Mouse (Mus musculus): ENCODE data around the gene Cep112.

Cep112 gene

DNA sequence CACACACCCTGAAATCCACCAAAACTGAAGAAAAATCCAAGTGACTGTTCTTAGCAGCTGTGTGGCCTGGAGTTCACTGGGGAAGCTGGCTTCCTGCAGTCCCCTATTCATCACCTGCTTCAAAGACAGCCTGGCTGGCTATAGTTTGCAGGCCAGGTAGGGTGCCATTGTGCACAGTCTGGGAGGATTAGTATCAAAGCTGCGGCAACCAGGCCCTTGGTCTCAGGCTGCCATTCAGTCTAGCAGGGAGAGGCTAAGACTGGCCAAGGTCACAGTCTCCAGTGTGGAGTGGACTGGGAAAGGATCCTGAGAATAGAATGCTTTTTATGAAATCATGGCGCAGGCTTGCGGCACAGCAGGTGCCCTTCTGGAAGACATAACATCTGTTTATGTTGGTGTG, 180.3 kb downstream of the Cep112 start:
- no peak for DNase-seq (ENCODE audit: low read depth)

DNA sequence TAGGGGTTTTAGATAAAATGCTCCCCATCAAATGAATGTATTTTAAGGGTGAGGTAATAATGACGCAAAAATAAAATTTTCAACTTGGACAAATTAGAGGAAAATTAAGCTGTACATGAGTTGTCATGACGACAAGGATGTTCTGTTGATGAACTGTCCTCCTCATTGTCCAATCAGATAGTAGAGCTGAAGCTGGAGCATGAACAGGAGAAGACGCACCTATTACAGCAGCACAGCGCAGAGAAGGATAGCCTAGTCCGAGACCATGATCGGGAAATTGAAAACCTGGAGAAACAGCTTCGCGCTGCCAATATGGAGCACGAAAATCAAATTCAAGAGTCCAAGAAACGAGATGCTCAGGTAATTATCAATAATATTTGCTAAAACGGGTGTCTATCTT, 181.0 kb downstream of the Cep112 start:
- no peak for DNase-seq (ENCODE audit: low read depth)

DNA sequence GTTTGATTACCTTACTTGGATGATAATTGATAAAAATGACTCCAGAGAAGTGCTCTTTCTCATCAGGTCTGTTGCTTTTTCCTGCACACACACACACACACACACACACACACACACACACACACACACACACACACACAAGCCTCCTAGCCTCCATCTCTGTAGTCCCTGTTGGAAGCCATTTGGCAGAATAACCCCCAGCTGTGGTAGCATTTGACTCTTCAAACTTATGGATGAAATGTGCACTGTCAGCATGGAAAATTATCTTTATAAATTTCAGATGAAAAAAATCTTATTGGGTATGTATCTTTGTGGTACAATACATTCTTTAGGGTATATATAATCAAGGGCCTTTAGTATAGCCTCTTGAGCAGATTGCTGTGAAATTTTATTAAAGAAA, 181.8 kb downstream of the Cep112 start:
- no peak for DNase-seq (ENCODE audit: low read depth)

DNA sequence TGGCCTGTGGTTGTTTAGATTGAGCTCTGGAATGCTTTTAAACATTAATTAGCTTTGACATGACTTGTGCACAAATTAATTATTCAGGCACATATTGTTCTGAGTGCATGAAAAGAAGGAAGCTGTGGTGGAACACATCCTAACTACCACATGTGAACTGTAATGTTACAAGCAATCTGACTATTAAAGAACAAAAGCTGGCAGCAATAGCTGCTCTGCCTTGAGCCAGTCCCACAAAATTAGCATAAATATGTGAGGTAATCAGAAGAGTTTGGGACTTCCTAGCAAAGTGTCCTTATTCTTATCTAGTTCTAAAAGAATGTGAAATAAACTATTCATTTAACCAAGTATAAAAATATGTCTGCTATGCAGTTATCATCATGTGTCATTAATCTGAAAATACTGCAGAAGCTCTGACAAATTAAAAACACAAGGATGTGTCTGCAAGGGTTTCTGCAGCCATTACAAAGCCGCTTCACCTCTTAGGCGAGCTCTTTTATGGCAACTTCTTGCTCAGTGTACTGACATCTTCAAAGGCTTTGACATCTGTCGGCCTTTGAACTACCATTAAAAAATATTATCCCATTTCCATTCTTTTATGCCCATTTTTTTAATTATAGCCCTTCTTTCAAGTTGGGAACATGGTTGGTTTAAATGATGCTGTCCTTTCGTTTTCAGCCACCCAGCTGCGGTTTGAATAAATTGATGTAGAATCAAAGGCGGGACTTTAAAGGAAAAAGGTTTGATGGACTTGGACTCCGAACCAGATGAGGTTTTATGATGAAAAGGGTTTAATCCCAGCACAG, 195.8 kb downstream of the Cep112 start:
- DNase-seq (ENCODE audit: low read depth): no peak

DNA sequence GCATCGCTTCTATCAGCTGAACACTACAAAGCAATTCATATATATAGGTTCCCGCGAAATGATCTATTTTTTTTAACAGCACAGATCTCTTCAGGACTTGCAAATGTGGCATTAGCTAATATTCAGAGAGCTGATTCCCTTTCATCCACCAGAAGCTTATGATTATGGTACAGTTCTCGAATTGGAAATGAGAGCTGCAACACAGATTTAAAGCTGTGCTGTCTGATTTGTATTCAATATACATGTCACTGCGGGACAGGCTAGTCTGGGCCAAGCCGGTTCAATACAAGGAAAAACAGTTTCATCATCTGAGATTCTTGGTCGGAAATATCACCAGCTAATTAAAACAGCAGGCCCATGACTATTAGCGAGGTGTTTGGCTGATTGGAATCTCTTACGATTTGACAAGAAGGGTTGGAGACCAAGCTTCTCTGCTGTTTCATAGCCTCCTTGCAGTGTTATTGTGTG, 196.5 kb downstream of the Cep112 start:
- DNase-seq (ENCODE audit: low read depth): no peak

DNA sequence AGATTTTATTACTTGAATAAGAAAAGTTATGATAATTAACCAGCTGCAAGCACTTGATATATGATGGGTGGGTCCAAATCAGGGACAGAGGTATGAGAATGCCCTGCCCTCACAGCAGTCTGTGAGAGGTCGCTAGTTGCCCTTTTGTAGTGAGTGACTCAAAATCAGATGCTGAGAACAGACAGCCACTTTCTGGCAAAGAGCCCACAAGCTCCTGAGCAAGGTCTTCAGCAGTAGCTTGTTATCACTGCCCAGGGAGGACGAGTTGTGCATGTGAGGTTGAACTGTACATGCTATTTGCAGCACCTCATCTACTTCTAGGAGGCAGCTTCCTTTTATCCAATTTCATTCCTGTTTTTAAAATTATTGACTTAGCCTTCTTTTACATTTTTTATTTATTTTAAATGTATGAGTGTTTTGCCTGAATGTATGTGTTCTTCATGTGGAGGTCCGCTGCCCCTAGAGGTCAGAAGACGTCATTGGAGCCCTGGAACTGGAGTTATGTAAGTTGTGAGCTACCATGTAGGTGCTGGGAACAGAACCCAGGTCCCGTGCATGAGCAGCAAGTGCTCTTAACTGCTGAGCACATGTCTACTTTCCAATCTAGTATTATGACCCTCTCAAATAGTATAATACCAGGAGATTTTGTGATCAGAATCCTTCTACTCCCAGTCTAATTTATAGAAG, 200.7 kb downstream of the Cep112 start:
- no peak for DNase-seq (ENCODE audit: low read depth)

DNA sequence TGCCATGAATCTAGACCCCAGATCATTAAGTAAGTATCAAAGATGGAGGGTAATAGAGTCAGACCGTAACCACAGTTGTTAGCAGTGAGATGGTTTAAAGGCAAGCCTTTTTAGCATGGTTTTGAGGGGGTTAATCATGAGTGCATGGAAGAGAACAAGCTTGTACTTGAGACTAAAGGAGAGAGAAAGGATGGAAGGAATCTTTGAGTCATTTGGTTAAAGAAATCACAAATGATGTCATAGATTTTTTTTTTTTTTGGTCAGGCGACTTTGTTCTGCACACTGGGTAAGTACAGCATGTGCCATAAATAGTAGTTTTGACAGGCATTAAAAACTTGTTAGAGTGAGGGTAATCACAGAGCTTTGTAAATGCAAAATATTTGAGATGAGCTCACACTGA, 212.8 kb downstream of the Cep112 start:
- no peak for DNase-seq (ENCODE audit: low read depth)

DNA sequence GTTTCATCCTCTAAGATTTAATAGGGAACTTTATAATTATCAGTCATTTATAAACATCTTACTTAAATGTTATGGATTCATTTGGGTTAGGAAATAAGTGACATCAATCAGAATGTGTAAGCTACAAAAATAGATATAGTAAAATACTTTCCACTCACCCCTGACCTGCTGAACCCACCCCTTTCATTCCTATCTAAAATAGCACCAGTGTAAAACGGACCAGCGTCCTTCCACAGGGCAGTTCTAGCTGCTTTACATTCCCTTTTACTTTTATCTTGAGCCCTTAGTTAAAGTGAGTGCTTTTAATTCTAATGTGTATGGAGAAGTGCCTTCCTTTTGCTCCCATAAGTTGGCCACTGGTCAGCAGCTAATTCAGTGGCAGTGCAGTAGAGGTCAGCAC, 230.6 kb downstream of the Cep112 start:
- no peak for DNase-seq (ENCODE audit: low read depth)

DNA sequence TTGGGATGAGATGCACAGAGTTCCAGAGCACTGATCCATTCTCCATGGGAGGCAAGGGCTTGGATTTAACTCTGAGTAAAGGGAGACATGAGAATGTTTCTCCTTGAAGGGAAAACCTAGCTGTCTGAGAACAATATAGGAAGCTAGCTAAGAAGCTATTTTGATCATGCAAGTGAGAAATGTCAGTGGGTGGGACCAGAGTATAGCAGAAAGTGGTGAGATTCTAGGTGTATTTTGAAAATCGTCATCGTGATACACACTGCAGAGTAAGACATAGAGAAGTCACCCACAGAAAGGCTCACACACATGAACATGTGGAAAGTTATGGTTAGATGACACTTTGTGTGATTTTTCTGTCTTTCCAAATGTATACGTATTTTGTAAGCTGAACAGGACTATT, 257.0 kb downstream of the Cep112 start:
- DNase-seq (ENCODE audit: low read depth): no peak

DNA sequence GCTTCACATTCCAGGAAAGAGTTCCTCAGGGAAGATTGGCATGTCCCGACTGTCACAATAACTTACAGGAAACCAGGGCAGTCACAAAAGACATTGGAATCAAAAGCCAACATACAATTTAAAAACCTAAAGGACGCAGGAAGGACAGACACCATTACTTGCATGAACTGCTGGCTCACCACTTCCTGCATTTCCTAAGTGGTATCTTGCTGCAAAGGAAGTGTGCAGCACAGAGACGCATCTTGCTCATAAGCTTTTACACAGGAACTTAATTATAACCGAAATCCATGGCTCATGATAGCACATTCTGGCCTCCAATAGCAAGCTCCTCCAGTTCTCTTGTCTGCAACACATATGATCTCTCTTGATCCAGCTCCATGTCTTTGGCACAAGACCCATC, 271.6 kb downstream of the Cep112 start:
- DNase-seq (ENCODE audit: low read depth): no peak

DNA sequence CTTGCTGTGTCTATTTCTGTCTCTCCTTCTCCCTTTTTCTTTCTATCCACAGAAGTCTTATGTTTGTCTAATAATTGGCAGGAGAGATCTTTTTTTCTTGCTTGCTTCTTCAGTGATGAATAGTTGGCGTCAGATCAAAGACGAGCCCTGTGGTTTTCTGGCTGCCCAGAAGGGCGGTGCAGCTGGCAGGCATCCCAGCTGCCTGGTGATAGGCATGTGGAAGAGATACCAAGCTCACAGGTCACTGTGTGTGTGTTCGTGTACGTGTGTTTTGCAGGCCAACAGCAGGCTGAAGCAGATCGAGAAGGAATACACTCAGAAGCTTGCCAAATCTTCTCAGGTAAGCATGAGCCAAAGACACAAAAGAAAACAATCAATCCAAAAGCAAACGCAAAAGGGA, 327.3 kb downstream of the Cep112 start:
- DNase-seq (ENCODE audit: low read depth): no peak

DNA sequence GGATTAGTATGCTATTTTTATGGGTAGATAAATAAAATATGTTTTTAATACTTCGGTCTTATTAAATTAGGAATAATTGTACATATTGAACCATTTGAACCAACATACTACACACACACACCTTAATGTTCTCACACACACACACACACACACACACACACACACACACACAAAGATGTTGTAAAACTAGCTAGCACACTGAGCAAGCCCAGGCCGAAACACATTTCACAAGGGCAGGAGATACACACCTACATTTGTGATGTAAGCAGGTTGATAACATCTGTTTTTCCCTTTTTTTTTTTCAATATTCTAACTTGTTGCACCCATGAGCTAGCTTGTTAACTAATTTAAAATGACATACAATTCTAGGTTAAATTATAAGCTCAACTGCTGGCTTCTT, 327.8 kb downstream of the Cep112 start:
- no peak for DNase-seq (ENCODE audit: low read depth)

DNA sequence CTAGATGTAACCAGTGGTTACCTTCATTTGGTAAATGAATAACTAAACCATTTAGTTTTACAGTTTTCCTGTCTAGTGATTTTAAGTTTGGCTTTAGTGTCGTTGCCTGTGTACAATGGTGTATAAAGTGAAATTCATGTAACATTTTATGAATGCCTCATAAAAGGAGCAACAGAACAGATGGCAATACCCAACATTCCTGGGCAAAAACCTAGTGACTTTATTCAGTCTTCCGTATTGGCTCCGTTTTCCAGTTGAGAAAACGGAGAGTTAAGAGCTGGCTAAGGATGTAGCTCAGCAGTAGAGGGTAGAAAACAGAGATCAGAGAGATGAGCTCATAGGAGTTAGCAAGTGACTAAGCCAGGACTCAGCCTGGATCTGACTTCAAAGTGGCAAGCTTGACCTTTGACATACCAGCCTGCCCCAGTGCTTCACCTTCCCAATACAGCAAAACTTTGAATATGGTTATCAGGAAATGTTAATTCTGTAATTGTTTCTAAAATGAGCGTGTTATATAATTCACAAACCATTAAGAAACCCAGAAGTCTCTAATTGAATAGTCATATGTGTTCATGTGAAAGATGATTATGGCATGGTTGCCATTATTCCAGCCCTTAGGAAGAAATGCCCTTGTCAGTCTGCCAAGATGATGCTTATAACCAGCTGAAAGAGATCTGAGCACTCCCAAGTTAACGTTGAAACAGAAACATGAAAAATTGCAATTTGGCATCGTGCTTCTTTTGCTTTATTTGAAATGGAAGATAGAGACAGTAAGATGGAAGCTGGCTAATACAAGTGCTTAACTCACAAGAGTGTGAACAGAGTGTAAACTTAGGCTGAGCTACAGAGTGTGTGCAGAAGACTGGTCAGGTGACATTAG, 328.6 kb downstream of the Cep112 start:
- no peak for DNase-seq (ENCODE audit: low read depth)

DNA sequence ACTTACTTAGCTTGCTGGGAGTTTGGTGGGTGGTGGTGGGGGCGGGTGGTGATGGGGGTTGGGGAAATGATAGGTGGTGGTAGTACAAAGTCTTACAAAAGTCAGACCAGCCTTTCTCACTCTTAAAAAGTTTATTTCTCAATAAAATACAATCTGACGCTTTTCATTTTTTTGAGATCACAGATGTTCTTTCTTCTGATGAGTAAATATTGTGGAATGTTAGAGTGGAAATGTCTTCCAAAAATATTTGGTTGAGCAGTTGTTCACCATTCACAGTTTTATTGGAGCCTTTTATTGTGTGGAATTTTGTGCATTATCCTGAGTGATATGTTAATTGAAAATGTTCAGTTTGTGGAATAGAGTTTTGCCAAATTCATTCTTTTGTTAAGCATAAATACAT, 332.2 kb downstream of the Cep112 start:
- DNase-seq (ENCODE audit: low read depth): no peak

DNA sequence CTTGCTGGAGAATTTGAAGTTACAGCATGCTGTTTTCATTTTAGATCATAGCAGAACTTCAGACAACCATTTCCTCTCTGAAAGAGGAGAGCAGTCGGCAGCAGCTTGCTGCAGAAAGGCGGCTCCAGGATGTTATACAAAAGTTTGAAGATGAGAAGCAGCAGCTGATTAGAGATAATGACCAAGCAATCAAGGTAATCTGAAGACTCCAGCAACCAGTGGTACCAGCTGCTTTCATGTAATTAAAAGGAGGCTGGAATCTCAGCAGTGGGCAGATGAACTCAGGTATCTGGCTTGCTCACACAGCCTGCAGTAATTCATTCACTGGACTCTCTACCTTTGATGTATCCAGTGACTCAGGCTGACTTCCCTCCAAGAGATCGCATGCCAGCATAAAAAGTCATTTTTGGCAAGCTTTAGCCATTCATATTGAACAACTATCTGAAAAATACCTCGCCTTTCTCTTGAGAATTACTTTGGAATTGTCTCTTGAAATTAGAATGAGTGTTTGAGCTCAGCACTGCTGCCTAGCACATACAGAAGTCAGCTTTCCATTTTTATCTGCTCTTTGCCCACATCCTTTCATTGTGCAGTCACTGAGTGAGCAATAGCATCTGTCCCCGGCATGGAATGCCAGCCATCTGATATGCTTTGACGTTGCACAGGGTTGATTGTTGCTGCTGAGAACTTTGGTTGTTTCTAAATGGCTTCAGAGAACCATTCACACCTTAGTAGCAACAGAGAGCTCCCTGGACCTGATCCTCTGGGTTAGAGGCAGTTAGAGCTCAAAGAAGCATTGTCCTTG, 332.8 kb downstream of the Cep112 start:
- no peak for DNase-seq (ENCODE audit: low read depth)

DNA sequence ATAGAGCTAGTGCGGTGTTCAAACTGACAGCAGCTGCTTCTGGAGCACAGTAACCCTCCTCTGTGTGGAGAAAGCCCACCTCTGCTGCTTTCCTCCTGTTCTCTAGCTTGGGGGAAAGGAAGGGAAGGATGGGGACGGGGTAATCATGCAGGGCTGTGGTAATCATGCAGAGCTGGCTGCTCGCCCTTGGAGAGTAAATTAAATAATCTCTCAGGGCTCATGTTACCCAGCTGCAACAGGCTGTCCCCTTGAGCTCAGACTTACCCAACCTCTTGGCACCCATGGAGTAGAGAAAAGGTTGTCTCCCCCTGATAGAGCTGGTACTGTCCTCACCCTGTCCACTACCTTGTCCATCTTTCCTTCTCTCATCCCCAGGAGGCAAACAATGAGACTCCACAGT, 345.1 kb downstream of the Cep112 start:
- no peak for DNase-seq (ENCODE audit: low read depth)

DNA sequence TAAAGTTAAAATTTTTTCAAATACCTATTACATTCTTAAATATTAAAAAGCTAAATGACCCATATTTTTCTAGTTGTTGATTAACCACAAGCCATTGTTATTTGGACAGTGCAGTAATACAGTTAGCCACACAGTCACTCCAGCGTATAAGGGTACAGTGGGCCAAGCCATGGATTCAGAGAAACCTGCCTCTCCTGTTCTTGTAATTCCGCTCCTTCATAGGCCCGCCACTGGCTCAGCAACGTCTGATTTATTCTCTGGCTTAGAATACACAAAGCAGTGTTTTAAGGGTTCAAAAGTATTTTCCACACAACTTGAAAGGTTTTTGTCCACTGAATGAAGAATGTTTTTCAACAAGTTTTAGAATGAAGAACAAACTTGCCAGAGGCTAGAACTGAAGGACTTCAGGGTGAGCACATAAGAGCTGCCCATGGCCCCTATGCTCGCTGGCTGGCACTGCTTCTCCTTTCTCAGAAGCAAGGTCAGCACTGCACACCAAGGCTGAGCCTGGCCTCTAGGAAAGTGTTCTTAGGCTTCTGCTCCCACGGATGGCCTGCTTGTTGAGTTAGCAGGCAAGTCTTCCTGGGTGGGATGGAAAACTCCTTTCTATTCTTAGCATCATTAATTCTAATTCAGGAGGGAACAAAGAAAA, 349.2 kb downstream of the Cep112 start:
- no peak for DNase-seq (ENCODE audit: low read depth)

DNA sequence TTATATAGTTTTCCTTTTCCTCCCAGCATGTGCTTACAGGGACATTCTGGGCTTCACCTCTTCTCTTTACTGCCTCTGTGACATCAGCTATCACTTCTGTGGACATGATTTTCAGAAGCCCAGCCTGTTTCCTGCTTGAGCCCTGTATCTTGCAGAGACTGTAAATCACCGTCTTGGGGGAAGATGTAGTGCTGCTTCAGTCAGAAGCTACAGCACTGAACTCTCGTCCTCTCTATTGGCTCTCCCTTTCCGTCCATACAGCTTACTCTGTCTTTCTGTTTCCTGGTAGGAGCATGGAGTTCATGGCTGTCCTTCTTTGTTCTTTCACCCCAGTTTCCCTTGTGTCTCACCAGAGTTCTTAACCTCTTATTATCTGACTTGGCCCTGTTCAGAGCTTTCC, 352.2 kb downstream of the Cep112 start:
- DNase-seq (ENCODE audit: low read depth): no peak

DNA sequence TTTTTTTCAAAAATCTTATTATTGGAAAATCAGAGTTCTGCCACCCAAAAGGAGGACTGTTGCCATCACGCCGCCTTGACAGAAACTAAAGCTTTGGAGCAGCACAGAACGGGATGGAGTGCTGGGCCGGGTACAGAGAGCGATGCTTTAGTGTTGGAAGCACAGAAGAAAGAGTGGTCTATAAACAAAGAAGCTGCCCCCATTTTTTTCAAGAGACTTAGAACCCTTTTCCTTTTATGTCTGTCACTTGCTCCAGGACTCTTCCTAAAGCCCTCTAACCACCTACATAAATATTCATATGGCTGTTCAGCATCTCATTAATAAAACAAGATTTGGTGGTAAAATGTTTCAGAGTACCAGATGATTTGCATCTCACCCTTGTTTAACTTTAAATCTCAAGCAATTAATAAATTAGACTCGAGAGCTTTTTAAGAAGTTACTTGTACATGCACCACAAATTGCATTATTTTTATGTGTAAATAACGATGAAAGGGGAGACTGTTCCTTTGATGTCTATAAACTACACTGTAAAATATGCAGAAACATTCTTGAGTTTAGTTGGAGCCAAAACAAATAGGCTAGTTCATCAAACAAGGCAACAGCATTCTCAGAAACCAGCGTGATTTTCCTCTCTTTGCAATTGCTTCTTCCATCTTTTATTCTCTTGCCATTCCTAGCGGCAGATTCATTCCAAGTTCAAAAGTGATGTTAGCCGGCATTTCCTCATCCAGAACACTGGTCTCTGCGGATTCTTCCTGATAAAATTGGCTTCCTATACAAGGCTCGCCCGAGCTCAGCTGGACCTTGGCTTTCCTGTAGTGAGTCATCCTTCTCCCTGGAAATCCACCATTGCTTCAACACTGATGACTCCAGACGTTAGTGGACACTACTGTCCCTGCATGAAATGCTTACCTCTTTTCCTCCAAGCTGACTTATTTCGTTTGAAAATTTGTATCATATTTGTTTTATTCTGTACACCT, 355.6 kb downstream of the Cep112 start:
- no peak for DNase-seq (ENCODE audit: low read depth)

DNA sequence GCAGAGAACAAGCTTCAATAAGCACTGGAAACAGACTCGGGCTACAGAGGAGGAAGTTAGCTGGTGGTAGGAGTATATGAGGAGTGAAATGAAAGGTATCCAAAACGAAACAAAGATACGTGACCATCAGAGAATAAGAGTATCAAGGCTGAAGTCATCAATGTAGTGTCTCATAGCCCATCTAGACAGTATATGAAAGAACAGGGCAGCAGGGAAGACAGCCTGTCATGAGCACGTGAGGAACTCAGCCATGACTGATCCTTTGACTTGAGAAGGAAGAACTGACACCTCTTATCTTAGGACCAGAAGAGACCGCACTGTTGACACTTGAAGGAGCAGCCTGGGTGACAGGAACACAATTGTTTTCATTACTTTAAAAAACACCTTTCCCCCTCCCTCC, 373.4 kb downstream of the Cep112 start:
- no peak for DNase-seq (ENCODE audit: low read depth)
